Mouse (Mus musculus): ENCODE results near the gene Gabbr2. TPM values are rescaled to one million over a fixed set of nuclear protein-coding genes. Genes with fewer than 3 reads are reported as not detected.

Gabbr2 gene
- total and polyA plus RNA-seq, 3 experiments: not detected

DNA sequence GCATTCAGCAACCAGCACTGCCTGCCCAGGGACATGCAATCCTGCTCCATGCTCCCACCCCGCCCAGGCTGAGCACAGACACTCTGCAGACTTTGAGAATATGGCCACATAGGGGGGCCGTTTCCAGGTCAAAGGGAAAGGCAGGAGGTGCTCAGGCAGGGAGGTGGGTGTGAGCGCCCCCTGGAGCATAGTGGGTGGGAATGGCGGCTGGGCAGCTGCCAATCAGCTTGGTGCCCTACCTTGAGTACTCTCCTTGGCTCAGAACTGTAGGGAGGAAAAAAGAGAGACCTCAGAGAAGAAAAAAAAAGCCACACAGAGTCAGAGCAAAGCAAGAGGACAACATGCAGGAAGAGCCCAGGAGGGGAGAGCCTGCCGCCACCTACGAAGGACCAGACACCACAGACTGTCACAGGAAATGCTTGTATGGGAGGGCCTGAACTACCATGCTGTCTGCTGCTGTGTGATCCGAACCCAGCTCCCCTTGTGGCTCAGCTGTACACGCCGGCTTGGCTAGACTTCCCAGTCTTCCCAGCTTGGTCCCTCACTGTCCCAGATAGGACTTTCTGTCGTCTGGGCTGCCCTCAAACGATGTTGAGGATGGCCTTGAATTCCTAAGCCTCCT is 373.4 kb downstream of the Gabbr2 start:
- no peak for TF ChIP-seq NELFE (IDR thresholded peaks at IDR 0.05; ENCODE audit: low read depth, low read length)
- no peak for TF ChIP-seq TCF12 (IDR thresholded peaks at IDR 0.05; ENCODE audit: low read depth, low read length)
- TF ChIP-seq ZKSCAN1 (IDR thresholded peaks at IDR 0.05; ENCODE audit: borderline replicate concordance, low read depth, low read length): no peak
- no peak for TF ChIP-seq NRF1 (IDR thresholded peaks at IDR 0.05; ENCODE audit: low read depth, low read length)
- TF ChIP-seq RAD21 (IDR thresholded peaks at IDR 0.05; ENCODE audit: low read depth, low read length): peak; percentile 18
- no peak for TF ChIP-seq MEF2A (IDR thresholded peaks at IDR 0.05; ENCODE audit: borderline replicate concordance, low read depth, low read length)
- no peak for TF ChIP-seq BHLHE40 (IDR thresholded peaks at IDR 0.05; ENCODE audit: low read depth, low read length)
- TF ChIP-seq TBP (conservative IDR thresholded peaks at IDR 0.05; ENCODE audit: low read depth, low read length): no peak
- TF ChIP-seq KAT2A (IDR thresholded peaks at IDR 0.05; ENCODE audit: insufficient replicate concordance, low read length): no peak
- no peak for TF ChIP-seq ZC3H11A (IDR thresholded peaks at IDR 0.05; ENCODE audit: low read depth, low read length)
- no peak for TF ChIP-seq ZMIZ1 (IDR thresholded peaks at IDR 0.05; ENCODE audit: low read depth, low read length)
- peak; percentile 9 to 60; a peak in 2 of 4 replicates for TF ChIP-seq CTCF (conservative IDR thresholded peaks at IDR 0.05 in 1 of 2, IDR thresholded peaks at IDR 0.05 in 1 of 2; ENCODE audit: low read depth in 2 of 2, low read length in 2 of 2)
- TF ChIP-seq MAZ (IDR thresholded peaks at IDR 0.05; ENCODE audit: low read depth, low read length): no peak
- TF ChIP-seq SMC3 (IDR thresholded peaks at IDR 0.05; ENCODE audit: low read depth, low read length): 0 out of 2 replicates have a peak, but pooled peaks have one; percentile 16
- no peak for TF ChIP-seq EP300 (IDR thresholded peaks at IDR 0.05; ENCODE audit: low read length)
- TF ChIP-seq MAX (IDR thresholded peaks at IDR 0.05; ENCODE audit: low read length): no peak
- TF ChIP-seq IRF4 (IDR thresholded peaks at IDR 0.05; ENCODE audit: low read depth, low read length): no peak
- no peak for TF ChIP-seq USF1 (IDR thresholded peaks at IDR 0.05; ENCODE audit: low read depth, low read length)
- TF ChIP-seq GABPA (IDR thresholded peaks at IDR 0.05; ENCODE audit: insufficient replicate concordance, low read depth, low read length): no peak
- TF ChIP-seq RCOR1 (conservative IDR thresholded peaks at IDR 0.05; ENCODE audit: low read depth, low read length): no peak
- no peak overlapping the region for H3K27ac ChIP-seq (ENCODE audit: insufficient read depth, low read depth)
- no peak overlapping the region for H3K4me2 ChIP-seq (ENCODE audit: insufficient read depth, low read depth, poor library complexity, severe bottlenecking)
- DNase-seq (ENCODE audit: extremely low read depth): no peak
- H3K36me3 ChIP-seq (replicated peaks in 1 of 2; ENCODE audit: control insufficient read depth in 1 of 2, insufficient read depth in 1 of 2, low read length in 1 of 2): no peaks in the 10 kb centered on the region
- in situ Hi-C loops (cut with MboI; ENCODE audit: low pct_ligation_motif_present, low pct_unique_long_range_greater_than_20kb, low sequenced_read_pairs): no loop called here
- no peaks in the 10 kb centered on the region for H3K79me2 ChIP-seq (replicated peaks; ENCODE audit: control insufficient read depth, extremely low read depth, insufficient read depth, poor library complexity, severe bottlenecking)
- no peak overlapping the region for H3K4me3 ChIP-seq (replicated peaks in 1 of 3; ENCODE audit: low read depth in 2 of 3, low read length in 2 of 3, poor library complexity in 1 of 3)
- dilution Hi-C loops (cut with MboI; ENCODE audit: extremely low pct_ligation_motif_present, extremely low pct_unique_long_range_greater_than_20kb, low sequenced_read_pairs): no loop called here
- no peaks in the 10 kb centered on the region for H3K9me3 ChIP-seq (replicated peaks; ENCODE audit: low read length)
- peaks cover 7% of the 10 kb centered on the region for H3K27me3 ChIP-seq (replicated peaks)
- H3K4me1 ChIP-seq (ENCODE audit: control insufficient read depth in 1 of 2, insufficient read depth in 2 of 2): peaks cover 5 to 8% of the 10 kb centered on the region in 2 experiments
- no peak overlapping the region for H3K9ac ChIP-seq (ENCODE audit: insufficient read depth, low read depth)

DNA sequence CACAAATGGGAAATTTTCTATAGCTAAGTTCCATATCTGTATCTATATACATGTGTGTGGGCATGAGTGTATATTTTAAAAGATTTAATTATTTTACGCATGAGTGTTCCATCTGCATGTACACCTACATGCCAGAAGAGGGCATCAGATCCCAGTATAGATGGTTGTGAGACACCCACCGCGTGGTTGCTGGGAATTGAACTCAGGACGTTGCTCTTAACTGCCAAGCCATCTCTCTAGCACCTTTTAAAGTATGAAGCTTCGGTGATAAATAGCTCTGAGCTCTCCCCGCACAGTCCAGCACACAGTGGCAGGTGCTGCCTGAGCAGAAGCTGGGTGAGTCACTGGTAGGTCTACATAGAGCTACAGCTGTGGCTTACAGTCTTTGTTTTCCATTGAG is 374.3 kb downstream of the Gabbr2 start:
- Histone ChIP-seq H3K4me3 (replicated peaks in 1 of 3; ENCODE audit: low read depth in 2 of 3, low read length in 2 of 3, poor library complexity in 1 of 3) (no peak overlapping the region), H3K4me2 (ENCODE audit: insufficient read depth, low read depth, poor library complexity, severe bottlenecking) (no peak overlapping the region), H3K27me3 (replicated peaks) (peaks cover 7% of the 10 kb centered on the region), H3K9me3 (replicated peaks; ENCODE audit: low read length) (no peaks in the 10 kb centered on the region), H3K27ac (ENCODE audit: insufficient read depth, low read depth) (no peak overlapping the region), H3K4me1 (ENCODE audit: control insufficient read depth in 1 of 2, insufficient read depth in 2 of 2) (peaks cover 5 to 8% of the 10 kb centered on the region in 2 experiments), H3K9ac (ENCODE audit: insufficient read depth, low read depth) (no peak overlapping the region), H3K36me3 (replicated peaks in 1 of 2; ENCODE audit: control insufficient read depth in 1 of 2, insufficient read depth in 1 of 2, low read length in 1 of 2) (no peaks in the 10 kb centered on the region), H3K79me2 (replicated peaks; ENCODE audit: control insufficient read depth, extremely low read depth, insufficient read depth, poor library complexity, severe bottlenecking) (no peaks in the 10 kb centered on the region)
- dilution Hi-C loops (cut with MboI; ENCODE audit: extremely low pct_ligation_motif_present, extremely low pct_unique_long_range_greater_than_20kb, low sequenced_read_pairs) (no loop called here), in situ Hi-C loops (cut with MboI; ENCODE audit: low pct_ligation_motif_present, low pct_unique_long_range_greater_than_20kb, low sequenced_read_pairs) (no loop called here)
- no peak for DNase-seq (ENCODE audit: extremely low read depth)
- TF ChIP-seq TCF12 (IDR thresholded peaks at IDR 0.05; ENCODE audit: low read depth, low read length) (no peak), E2F4 (IDR thresholded peaks at IDR 0.05; ENCODE audit: insufficient replicate concordance, low read depth, low read length) (0 out of 2 replicates have a peak, but pooled peaks have one; percentile 34), CTCF (conservative IDR thresholded peaks at IDR 0.05 in 1 of 2, IDR thresholded peaks at IDR 0.05 in 1 of 2; ENCODE audit: low read depth in 2 of 2, low read length in 2 of 2) (peak; percentile 22 to 59; a peak in 3 of 4 replicates), RAD21 (IDR thresholded peaks at IDR 0.05; ENCODE audit: low read depth, low read length) (peak; percentile 32), MYC (IDR thresholded peaks at IDR 0.05; ENCODE audit: low read depth, low read length) (peak; percentile 70; the same call in 1 of the 2 replicates), ETS1 (conservative IDR thresholded peaks at IDR 0.05; ENCODE audit: low read depth, low read length) (0 out of 2 replicates have a peak, but pooled peaks have one; percentile 15), CHD2 (IDR thresholded peaks at IDR 0.05; ENCODE audit: low read length) (no peak), SMC3 (IDR thresholded peaks at IDR 0.05; ENCODE audit: low read depth, low read length) (peak; percentile 50)
